Mouse (Mus musculus): Measurements from ENCODE around the gene Myl12a.

The Myl12a gene

GRCm38 (mm10) chr17:71009751-71010150, 7.1 kb upstream of the Myl12a start:
- no peak for DNase-seq

GRCm38 (mm10) chr17:71008676-71009075, 6.0 kb upstream of the Myl12a start:
- DNase-seq = no peak

GRCm38 (mm10) chr17:71006976-71007375, 4.3 kb upstream of the Myl12a start:
- DNase-seq = no peak

- no peak for DNase-seq
Measured at GRCm38 (mm10) chr17:71004186-71004960, 1.7 kb upstream of the Myl12a start.

- no peak for DNase-seq
Measured at GRCm38 (mm10) chr17:71003721-71004120, 1.0 kb upstream of the Myl12a start.

DNA sequence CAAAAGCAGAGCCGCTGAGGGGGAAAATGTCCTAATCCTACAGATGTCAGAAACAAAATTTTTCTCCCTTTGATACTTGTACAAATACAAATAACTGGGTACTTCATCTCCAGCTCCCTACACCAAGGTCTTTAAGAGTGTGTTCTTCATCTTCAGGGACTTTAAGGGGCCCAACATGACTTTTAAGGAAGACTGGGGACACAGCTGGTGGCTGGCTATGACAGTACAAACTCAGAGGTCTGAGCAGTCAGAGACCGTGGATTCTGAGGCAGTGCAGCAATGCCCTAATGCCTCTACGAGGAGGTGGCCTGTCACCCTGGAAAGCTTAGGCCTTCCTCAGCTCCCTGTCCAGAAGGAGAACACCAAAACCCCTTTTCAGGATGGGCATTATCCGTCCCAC, 434 bp upstream of the Myl12a start:
- no peak for DNase-seq

- peak; percentile 99 for DNase-seq
Measured at GRCm38 (mm10) chr17:71002081-71002743, 466 bp downstream of the Myl12a start, which contains the start of gene Myom1. TSS of gene Myom1 (plus strand) at chr17:71002633.

DNA sequence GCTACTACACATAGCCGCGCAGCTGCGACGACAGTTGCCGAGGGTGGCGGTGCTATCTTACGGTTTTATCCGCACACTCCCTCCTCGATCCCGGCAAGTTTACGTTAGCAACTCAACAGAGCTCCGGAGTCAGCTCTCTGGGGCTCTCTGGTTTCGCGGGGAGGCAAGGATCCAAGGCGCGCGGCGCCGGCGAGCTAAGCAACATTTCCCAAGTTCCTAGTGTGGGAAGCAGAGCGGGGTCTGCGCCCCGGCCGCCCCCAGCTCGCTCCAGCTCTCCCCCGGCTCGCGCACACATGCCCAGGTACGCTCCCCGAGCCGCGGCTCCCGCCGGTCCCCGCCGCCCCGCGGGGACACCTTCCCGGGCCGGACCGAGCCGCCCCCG, 988 bp downstream of the Myl12a start:
- DNase-seq = no peak

DNA sequence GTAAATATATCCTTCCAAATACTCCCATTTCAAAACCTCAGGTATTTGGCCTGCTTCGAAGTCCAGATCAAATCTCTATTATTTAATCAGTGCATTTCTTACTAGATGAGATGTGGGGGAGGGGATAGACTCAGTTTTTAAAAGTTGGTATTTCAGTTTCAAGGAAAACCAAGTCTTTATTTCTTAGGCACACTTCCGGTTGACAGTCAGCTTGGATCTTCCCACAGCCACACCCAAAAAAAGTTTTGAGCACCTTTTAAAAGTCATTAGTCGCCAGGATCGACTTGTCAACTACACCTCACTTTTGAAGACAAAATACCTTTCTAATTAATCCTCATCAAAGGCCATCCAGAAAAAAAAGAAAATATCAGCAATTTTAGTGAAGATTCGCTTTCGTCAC, 1.6 kb downstream of the Myl12a start:
- no peak for DNase-seq

DNA sequence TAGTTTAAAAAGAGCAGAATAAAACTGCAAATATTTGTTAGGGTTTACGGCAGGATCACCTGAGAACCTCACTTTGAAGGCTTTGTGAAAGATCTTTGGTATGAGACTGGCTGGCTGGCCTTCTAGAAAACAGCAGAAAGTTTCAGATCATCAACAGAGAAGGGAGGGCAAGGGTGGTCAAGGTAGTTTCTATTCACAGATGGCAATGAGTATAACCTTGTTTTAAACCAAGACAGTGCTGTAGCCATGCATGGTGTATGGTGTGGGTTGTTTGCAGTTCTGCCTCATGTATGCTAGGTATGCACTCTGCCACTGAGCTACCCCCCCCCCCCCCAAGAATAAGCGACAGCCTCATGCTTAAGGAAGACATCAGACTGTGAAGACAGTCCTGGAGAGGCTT, 2.4 kb downstream of the Myl12a start:
- no peak for DNase-seq

GRCm38 (mm10) chr17:70999187-70999586, 3.5 kb downstream of the Myl12a start:
- no peak for DNase-seq

- no peak for DNase-seq
Measured at GRCm38 (mm10) chr17:70998400-70998975, 4.2 kb downstream of the Myl12a start.

DNA sequence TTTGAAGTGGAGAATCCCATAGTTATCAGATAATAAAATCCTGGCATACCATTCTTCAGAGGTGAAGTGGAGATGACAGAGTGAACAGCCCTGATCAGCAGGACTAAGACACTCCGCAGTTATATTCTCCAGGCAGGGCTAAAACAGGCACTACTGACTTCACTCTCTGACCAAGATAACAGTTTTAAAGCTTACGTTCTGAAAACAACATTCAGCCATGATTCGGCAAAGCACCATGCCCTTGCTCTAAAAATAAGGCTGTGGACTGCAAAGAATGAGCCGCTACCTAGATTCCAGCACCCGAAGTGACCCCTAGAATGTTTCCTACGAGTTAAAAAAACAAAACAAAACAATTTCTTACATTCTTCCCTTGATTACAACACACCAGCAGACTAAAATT, 4.8 kb downstream of the Myl12a start:
- DNase-seq = no peak

DNA sequence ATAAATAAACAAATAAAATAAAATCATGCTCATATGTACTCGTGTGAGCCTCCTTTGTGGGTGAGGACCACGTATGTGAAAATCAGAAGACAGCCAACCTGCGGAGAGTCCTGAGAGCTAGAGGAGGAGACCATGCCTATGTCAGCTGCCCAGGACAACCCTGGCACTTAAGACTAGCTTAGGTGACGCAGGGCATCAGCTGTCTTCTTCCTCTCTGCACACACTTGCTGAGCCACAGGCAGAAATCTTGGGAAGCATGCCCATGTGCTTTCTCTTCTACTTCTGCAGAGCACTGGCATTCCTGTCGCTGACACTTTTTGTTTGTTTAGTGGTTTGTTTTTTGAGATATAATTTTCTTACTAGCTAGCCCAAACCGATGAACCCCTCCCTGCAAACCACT, 7.1 kb downstream of the Myl12a start:
- no peak for DNase-seq

- no peak for DNase-seq
Measured at GRCm38 (mm10) chr17:70994671-70995070, 8.0 kb downstream of the Myl12a start.

DNA sequence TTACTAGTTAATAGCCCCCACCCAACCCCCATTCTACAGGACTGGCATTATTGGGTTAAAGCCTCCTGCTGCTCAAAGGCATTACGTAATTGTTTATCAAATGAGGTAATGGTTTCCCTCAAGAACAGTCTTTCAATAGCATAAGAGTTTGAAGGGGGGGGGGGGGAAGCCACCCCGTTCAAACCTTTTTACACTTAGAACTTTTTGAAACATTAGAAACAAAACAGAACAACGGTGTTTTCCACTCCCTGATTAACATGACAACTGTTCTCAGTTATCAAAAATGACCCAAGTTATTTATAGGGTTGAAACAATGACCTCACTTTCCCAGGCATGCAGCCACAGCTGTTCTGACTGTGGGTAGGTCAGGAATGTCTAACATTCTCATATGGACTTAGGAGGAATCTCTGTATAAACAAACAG, 9.3 kb downstream of the Myl12a start:
- no peak for DNase-seq

GRCm38 (mm10) chr17:70992662-70993061, 10.0 kb downstream of the Myl12a start:
- DNase-seq = no peak

DNA sequence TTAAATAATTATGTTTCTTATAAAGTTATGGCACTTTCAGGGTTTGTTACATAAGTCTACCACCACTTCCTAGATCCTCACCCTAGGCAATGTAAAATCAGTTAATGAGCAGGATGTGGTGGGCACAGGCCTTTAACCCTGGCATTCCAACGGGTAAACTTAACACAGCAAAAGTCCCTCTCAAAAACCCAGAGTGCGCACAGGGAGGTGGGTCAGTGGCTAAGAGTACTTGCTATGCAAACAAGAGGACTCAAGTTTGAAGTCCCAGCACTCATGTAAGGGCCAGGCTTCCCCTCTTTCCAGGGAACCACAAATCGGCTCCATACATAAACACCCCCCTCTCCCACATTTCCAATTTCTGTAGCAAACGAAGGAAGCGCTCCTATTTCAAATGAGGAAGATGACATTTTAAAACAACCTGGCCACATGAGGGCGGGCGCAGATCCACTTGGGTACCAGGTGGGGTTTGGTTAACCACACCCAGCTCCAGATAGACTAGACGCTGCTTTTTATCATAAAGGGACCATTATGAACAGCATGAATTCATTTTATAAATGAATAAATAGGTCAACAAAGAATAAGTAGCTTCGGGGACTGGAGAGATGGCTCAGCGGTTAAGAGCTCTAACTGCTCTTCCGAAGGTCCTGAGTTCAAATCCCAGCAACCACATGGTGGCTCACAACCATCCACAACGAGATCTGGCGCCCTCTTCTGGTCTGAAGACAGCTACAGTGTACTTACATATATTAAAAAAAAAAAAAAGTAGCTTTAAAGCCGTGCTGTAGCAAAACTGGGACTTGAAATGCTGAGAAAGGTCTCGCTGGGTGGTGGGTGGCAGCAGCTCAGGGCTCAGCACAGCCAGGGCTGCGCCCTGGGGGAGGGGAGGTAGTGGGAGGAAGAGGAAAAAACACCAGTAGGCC, 10.7 kb downstream of the Myl12a start:
- peak; percentile 48 for DNase-seq

GRCm38 (mm10) chr17:70990403-70991303, 12.0 kb downstream of the Myl12a start:
- peak; percentile 91 for DNase-seq

DNA sequence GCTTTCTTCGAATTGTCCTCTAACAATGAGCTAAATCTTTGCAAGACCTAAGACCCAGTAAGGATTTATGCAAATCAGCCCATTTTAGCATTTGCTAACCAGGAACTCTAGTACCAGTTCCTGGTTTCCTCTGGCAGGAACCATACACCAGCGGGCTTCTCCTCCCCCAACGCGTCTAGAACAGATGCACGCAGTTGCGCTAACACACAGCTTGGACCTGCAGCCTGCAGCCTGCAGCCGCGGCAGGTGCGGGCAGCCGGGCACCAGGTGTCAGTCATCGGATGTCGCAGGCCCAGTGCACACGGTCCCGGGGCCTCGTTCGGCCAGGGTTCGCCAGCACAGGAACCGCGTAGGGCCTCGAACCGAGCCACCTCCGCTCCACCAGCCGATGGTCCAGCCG, 12.7 kb downstream of the Myl12a start:
- DNase-seq = no peak

- no peak for DNase-seq
Measured at GRCm38 (mm10) chr17:70989430-70989829, 13.2 kb downstream of the Myl12a start.

DNA sequence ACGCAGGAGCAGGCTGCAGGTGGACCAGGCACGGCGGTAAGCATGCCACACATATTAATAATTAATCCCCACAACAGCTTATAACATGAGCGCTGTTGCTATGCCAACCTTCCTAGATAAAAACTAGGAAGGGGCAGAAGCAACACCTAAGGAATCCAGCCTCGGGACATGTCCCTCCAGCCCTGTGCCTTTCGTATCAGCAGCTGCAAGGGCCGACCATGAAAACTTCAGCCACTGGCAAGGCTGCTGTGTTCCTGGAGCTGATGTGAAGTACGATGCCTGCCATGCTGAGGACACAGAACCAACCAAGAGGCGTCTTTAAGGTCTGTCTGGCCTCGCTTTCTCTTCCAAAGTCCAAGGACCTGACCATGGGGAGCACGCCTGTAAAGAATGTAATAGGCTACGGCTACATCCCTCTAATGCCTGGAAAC, 14.3 kb downstream of the Myl12a start:
- no peak for DNase-seq

Measured in retina, postnatal 1 day (tissue).